Mouse (Mus musculus): Measurements from ENCODE around the gene Slc25a23. TPM values are rescaled to one million over a fixed set of nuclear protein-coding genes. Genes with fewer than 3 reads are reported as not detected.

Slc25a23 gene
- polyA plus RNA-seq, 1 experiment, result 8.1 TPM

DNA sequence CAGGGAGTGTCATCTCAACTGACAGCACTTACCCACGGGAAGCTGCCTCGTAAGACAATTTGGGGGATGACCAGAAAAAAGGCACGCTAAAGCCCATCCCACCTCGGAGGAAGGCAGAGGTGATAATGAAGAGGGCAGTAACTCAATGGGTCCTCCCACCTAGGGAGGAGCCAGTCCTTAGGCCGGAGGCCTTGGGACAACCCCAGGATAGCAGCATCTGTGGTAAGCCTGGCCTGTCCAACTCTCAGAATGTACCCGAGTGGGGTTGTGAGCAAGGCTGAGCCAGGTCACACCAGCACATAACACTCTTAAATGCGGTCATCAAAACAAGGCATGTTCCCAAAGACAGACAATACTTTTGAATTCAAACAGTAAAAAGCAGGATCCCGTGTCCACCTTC is 30.0 kb downstream of the Slc25a23 start:
- H3K4me1 ChIP-seq (ENCODE audit: control insufficient read depth, insufficient read depth, low read length), result peaks cover 1% of the 10 kb centered on the region; the same call in 1 of the 2 replicates
- WGBS, result 21% methylated on average over 8 of the region's 8 CpGs
- TF ChIP-seq CTCF (IDR thresholded peaks at IDR 0.05; ENCODE audit: control insufficient read depth, insufficient read depth, low read length), result no peak
- no peak overlapping the region for H3K27ac ChIP-seq (ENCODE audit: control insufficient read depth, insufficient read depth, low read depth, low read length, poor library complexity)
- peak overlapping the region; percentile 60 for H3K4me3 ChIP-seq (replicated peaks; ENCODE audit: control insufficient read depth, low read depth, low read length)

DNA sequence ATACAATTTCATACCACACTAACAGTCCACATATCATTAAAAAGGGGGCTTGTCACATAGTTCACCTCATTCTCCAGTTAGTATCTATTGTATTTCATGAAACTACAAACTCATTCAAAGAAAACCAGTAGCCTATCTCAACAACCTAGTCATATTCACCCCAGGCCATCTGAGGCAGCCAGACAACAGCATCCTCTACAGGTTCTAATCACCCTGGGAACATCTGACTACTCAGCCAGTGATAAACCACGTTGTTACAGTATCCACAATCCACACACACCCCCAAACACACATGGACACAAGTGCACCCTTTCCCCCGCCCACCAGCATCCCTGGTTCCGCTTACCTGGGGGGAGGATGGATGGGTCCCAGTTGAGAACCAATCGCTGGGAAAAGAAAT is 32.2 kb downstream of the Slc25a23 start:
- Histone ChIP-seq H3K27ac (ENCODE audit: control insufficient read depth, insufficient read depth, low read depth, low read length, poor library complexity) (no peak overlapping the region), H3K4me3 (replicated peaks; ENCODE audit: control insufficient read depth, low read depth, low read length) (no peak overlapping the region), H3K4me1 (ENCODE audit: control insufficient read depth, insufficient read depth, low read length) (peaks cover 1% of the 10 kb centered on the region; the same call in 1 of the 2 replicates)
- 74% methylated on average over 4 of the region's 4 CpGs for WGBS
- TF ChIP-seq POLR2A (IDR thresholded peaks at IDR 0.05; ENCODE audit: borderline replicate concordance, control insufficient read depth, low read depth, low read length) (no peak), CTCF (IDR thresholded peaks at IDR 0.05; ENCODE audit: control insufficient read depth, insufficient read depth, low read length) (no peak)

DNA sequence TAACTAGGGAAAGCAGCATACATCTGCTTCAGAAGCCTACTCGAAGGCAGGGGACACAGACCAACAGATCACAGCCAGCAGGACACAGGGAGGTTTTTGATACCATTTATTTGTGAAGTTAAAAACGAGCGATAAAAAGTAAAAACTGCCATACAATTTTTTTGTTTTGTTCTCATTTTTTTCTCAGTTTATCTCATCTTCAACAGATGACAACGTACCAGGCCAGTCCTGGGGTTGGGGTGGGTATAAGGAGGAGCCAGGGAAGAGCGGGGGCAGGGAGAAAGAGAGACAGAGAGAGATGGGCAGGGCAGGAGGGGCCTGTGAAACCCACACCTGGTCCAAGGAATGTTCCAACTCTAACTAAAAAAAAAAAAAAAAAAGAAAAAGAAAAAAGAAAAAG is 38.7 kb downstream of the Slc25a23 start:
- no peaks in the 10 kb centered on the region for H3K4me1 ChIP-seq (ENCODE audit: control insufficient read depth, insufficient read depth, low read length)
- H3K27ac ChIP-seq (ENCODE audit: control insufficient read depth, insufficient read depth, low read depth, low read length, poor library complexity), result no peak overlapping the region
- WGBS, result 58% methylated on average over 5 of the region's 5 CpGs
- H3K4me3 ChIP-seq (replicated peaks; ENCODE audit: control insufficient read depth, low read depth, low read length), result no peak overlapping the region
- TF ChIP-seq CTCF (IDR thresholded peaks at IDR 0.05; ENCODE audit: control insufficient read depth, insufficient read depth, low read length), result no peak
- TF ChIP-seq POLR2A (IDR thresholded peaks at IDR 0.05; ENCODE audit: borderline replicate concordance, control insufficient read depth, low read depth, low read length), result no peak

DNA sequence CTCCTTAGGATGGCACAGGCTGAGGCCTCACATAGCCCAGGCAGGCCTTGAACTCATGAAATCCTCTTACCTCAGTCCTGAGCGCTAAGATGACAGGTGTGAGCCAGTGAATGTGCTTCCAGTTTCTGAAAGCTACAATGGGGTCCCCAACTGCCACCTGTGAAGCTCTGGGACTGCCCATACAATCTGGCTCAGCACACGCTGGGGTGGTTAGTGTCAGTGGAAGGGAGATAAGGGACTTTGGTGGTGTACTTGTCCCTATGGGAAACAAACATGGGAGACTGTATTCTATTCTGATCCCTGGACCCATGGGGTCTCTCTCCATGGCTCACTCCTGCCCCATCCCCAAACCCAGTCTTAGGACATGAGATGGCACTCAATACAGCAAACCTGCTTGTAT is 40.0 kb downstream of the Slc25a23 start:
- H3K4me1 ChIP-seq (ENCODE audit: control insufficient read depth, insufficient read depth, low read length), result no peaks in the 10 kb centered on the region
- 58% methylated on average over 2 of the region's 2 CpGs for WGBS

DNA sequence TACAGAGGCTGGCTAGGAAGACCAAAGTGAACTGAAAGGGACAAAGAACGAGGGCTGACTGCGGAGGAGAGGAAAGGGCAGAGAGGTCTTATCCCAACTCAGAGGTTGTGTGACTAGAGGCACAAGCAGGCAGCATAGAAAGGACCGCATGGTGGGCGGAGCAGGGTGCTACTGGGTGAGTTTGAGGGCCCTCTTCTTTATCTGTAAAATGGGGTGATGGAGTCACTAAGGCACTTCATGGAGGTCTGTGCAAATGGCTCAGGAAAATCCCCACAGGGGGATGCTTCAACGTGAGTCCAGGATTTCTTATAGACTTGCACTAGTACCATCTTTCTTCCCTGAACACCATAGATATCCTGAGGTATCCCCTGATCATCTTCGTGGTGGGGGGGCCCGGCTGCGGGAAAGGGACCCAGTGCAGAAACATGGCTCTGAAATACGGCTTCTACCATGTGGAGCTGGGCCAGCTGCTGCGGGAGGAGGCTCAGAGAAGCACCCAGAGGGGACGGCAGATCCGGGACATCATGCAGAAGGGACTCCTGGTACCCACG is 47.3 kb downstream of the Slc25a23 start:
- 86% methylated on average over 13 of the region's 13 CpGs for WGBS
- no peak for TF ChIP-seq POLR2A (IDR thresholded peaks at IDR 0.05; ENCODE audit: borderline replicate concordance, control insufficient read depth, low read depth, low read length)
- no peak for TF ChIP-seq CTCF (IDR thresholded peaks at IDR 0.05; ENCODE audit: control insufficient read depth, insufficient read depth, low read length)
- Histone ChIP-seq H3K4me3 (replicated peaks; ENCODE audit: control insufficient read depth, low read depth, low read length) (peak overlapping the region; percentile 78), H3K27ac (ENCODE audit: control insufficient read depth, insufficient read depth, low read depth, low read length, poor library complexity) (no peak overlapping the region; the same call in 1 of the 2 replicates), H3K4me1 (ENCODE audit: control insufficient read depth, insufficient read depth, low read length) (peaks cover 3% of the 10 kb centered on the region; the same call in 1 of the 2 replicates)

More for the DNA sequence above, 40.0 kb downstream of the Slc25a23 start:
- TF ChIP-seq POLR2A (IDR thresholded peaks at IDR 0.05; ENCODE audit: borderline replicate concordance, control insufficient read depth, low read depth, low read length), result no peak
- TF ChIP-seq CTCF (IDR thresholded peaks at IDR 0.05; ENCODE audit: control insufficient read depth, insufficient read depth, low read length), result no peak
- no peak overlapping the region for H3K4me3 ChIP-seq (replicated peaks; ENCODE audit: control insufficient read depth, low read depth, low read length)
- no peak overlapping the region for H3K27ac ChIP-seq (ENCODE audit: control insufficient read depth, insufficient read depth, low read depth, low read length, poor library complexity)

DNA sequence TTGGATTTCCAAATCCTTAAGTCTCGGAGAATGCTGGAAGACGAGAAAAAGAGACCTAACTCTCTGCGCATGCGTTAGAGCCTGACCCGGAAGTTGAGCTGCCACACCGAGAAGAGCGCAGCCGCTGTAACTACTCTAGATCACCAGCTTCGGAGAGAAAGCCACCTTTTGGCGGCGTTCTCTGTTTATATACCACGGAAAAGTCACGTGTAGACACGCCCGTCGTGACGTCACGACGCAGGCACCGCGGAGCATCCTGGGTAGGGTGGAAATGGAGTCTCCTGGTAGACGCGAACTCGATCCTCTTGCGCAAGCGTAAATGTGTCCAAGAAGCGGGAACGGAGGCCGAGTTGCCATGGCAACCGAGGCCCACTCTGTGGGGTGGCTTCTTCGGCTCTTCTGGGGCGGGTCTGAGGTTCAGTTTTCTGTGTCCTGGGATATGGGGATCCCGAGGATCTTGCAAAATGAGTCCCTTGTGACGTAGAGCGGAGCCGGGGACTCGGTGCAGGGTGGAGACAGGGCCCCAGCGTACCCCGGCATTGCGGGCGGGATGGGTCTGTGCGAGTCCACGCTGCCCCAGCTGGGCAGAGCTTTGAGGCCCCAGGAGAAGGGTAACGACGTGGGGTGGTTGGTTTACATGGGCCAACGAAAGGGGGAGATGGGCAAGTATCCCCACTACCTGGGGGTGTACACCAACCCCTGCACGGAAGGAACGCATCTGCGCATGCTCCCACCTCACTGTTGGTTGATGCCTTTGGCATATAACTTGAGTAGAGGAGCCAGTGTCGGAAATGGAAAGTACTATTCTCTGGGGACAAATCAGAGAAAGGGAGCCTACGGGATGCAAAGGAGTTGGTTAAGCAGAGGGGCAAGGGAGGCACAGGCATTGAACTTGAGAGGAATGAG is 48.2 kb downstream of the Slc25a23 start, which contains the start of the genes Gtf2f1 and Gm17949:
Gene Gtf2f1, minus strand, starts transcription at position 53 of the 906 bp plus-strand sequence.
Gene Gm17949, plus strand, starts transcription at position 234 of the 906 bp plus-strand sequence.
- Histone ChIP-seq H3K4me1 (ENCODE audit: control insufficient read depth, insufficient read depth, low read length) (peaks cover 3% of the 10 kb centered on the region; the same call in 1 of the 2 replicates), H3K27ac (ENCODE audit: control insufficient read depth, insufficient read depth, low read depth, low read length, poor library complexity) (peak within 1 kb of the TSS; percentile 63), H3K4me3 (replicated peaks; ENCODE audit: control insufficient read depth, low read depth, low read length) (peak within 1 kb of the TSS; percentile 93)
- TF ChIP-seq POLR2A (IDR thresholded peaks at IDR 0.05; ENCODE audit: borderline replicate concordance, control insufficient read depth, low read depth, low read length) (peak; percentile 96), CTCF (IDR thresholded peaks at IDR 0.05; ENCODE audit: control insufficient read depth, insufficient read depth, low read length) (peak; percentile 12; the same call in 1 of the 2 replicates)
- 1% methylated on average over 51 of the region's 51 CpGs for WGBS

DNA sequence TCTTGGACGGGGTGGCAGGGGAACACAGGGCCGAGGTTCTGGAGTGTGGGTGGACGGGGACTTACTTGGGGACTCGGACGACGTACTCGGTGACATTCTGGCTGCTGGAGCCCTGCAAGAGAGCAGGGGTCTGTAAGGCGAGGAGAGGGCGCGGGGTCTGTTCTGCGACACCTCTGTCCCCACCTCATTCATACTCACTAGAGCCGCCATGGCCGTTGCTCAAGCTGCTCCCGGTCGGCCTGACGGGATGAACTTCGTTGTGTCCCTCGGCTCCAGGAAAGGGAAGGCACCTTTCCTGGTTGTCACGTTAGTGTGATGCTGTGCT is 48.8 kb downstream of the Slc25a23 start:
- Histone ChIP-seq H3K4me1 (ENCODE audit: control insufficient read depth, insufficient read depth, low read length) (peaks cover 3% of the 10 kb centered on the region; the same call in 1 of the 2 replicates), H3K27ac (ENCODE audit: control insufficient read depth, insufficient read depth, low read depth, low read length, poor library complexity) (peak overlapping the region; percentile 62), H3K4me3 (replicated peaks; ENCODE audit: control insufficient read depth, low read depth, low read length) (peak overlapping the region; percentile 93)
- under 1% methylated on average over 19 of the region's 19 CpGs for WGBS
- no peak for TF ChIP-seq POLR2A (IDR thresholded peaks at IDR 0.05; ENCODE audit: borderline replicate concordance, control insufficient read depth, low read depth, low read length)
- TF ChIP-seq CTCF (IDR thresholded peaks at IDR 0.05; ENCODE audit: control insufficient read depth, insufficient read depth, low read length), result no peak

DNA sequence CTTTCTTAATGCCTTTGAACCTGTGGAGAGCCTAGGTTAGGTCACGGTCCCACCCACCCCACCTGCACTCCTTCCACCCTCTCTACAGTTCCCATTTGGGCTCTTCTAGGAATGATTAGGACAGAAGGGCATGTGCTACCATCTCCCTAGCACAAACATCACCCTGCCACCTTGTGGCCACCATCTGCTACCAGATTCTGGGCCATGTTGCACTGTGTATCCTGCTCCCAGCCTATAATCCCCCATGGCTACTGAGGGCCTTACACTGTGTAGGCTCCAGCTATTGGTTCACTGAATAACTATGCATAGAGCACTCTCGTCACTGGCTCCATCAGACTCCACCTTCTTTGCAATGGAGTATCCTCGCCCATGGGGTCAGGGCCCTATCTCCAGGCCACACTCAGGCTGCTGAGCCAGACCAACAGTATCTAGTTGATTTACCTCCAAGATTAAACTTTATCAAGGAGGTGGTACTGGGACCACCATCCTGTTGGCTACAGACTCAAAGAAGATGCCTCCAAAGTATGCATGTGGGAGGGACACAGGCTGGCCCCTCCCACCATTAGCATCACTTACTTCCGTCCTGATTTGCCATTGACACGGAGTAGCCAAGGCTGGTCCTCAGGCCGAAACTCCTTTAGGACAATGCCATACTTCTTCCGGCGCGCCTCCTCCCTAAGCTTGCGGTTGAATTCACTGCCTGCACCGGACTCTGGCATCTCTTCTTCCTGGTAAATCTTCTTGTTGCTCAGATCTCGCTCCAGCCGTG is 52.3 kb downstream of the Slc25a23 start:
- WGBS, result 89% methylated on average over 13 of the region's 13 CpGs

More for the DNA sequence above, 52.3 kb downstream of the Slc25a23 start:
- TF ChIP-seq POLR2A (IDR thresholded peaks at IDR 0.05; ENCODE audit: borderline replicate concordance, control insufficient read depth, low read depth, low read length) (no peak), CTCF (IDR thresholded peaks at IDR 0.05; ENCODE audit: control insufficient read depth, insufficient read depth, low read length) (0 out of 2 replicates have a peak, but pooled peaks have one; percentile 15)
- H3K27ac ChIP-seq (ENCODE audit: control insufficient read depth, insufficient read depth, low read depth, low read length, poor library complexity), result no peak overlapping the region
- H3K4me1 ChIP-seq (ENCODE audit: control insufficient read depth, insufficient read depth, low read length), result peaks cover 3% of the 10 kb centered on the region; the same call in 1 of the 2 replicates
- H3K4me3 ChIP-seq (replicated peaks; ENCODE audit: control insufficient read depth, low read depth, low read length), result no peak overlapping the region

Data from bone marrow, adult 2 months (tissue).